Mouse (Mus musculus) heart, postnatal 0 days (tissue): Measurements from ENCODE around the gene Lipm.

ENCODE experiments used
- CTCF ChIP-seq: IDR thresholded peaks from 2 replicates; pipeline ENCODE4 v1.5.1; 2016; ENCODE audit warnings: antibody characterized with exemption, control low read depth, low read depth
- EP300 ChIP-seq: IDR thresholded peaks from 2 replicates; pipeline ENCODE4 v1.6.1; 2016; ENCODE audit warnings: antibody characterized with exemption, low read depth

DNA sequence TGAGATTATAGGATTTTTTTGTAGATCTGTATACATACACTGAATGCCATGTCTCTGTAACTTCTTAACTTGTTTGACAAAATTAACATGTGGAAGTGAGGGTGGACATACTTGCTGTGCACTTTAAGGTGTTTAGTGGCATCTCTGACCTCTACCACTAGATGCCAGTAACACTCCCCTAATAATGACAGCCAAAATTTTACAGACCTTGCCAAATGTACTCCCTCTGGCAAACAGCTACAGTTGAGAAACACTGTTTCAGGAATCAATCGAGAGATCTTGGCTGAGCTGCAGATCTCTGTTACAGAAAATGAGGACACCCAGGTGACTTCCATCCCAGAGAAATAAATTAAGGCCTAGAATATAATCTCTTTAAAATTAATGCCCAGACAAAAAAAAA lies 4.5 kb upstream of the Lipm start:
- TF ChIP-seq CTCF (no peak), EP300 (no peak)
